Mouse (Mus musculus) kidney, adult 11 months (tissue): ENCODE results near the gene Prkce.

Experiments used
- DNase-seq: peaks from one replicate; pipeline ENCODE4 v3.0.0; 2022

The Prkce gene

DNA sequence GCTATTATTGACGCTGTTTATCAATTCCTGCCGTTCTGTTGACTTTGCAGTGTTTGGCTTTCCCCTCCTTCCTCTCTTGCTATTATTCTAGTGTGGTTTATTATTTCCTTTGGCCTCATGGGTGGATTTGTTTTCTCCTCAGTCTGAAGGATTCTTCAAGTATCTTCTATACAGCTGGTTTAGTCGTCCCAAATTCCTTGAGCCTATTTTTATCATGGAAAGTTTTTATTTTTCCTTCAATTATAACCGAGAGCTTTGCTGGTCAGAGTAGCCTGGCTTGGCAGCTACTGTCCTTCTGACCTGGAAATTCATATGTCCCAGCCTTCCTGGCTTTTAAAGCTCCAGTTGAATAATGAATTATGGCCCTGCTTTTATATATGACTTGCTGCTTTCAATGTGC, 361.8 kb downstream of the Prkce start:
- DNase-seq: no peak

DNA sequence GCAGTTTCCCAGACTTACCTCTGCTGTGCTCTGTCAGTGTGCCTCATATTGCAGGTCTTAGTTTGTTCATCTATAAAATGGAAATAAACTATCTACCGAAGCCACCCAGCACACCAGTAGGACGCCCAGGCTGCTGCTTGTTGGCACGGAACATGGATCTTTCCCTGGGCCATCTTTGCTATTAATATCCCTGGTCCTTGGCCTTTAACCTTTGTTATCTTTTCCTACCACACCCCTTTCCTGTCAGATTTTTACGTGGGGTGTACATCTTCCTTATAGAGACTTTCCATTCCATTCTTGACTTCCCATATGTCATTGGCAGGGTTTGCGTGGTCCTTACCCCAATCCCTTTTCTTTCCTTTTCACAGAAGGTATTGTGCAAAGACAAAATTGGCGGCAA, 363.6 kb downstream of the Prkce start:
- no peak for DNase-seq

- DNase-seq: no peak
These were observed 365.4 kb downstream of the Prkce start for GRCm38 (mm10) chr17:86532783-86533548.

- no peak for DNase-seq
These were observed 365.9 kb downstream of the Prkce start for GRCm38 (mm10) chr17:86533549-86533851.

- no peak for DNase-seq
These were observed 367.5 kb downstream of the Prkce start for GRCm38 (mm10) chr17:86535096-86535495.

GRCm38 (mm10) chr17:86535827-86536656, 368.5 kb downstream of the Prkce start:
- peak; percentile 66 for DNase-seq

- DNase-seq: peak; percentile 38
These were observed 372.4 kb downstream of the Prkce start for GRCm38 (mm10) chr17:86539881-86540430.

GRCm38 (mm10) chr17:86546529-86546928, 378.9 kb downstream of the Prkce start:
- no peak for DNase-seq

DNA sequence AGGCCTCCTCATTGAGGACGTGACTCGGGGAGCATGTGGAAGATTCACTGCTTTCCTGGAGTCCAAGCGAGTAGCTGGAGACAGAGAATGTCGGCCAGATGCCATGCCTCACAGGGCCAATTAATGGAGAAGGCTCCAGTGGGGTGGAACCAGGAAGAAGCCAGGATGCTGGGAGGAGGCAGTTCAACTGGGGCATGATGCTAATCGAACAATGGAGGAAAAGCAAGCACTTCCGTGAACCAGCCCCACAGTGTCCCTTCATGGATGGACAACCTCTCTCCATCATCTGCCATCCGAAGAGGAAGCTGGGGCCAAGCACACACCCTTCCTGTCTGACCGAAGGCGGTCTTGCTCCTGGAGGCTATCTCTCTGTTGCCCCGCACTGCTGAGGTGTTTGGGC, 381.5 kb downstream of the Prkce start:
- DNase-seq: peak; percentile 61

- no peak for DNase-seq
These were observed 384.0 kb downstream of the Prkce start for GRCm38 (mm10) chr17:86551561-86551960.

GRCm38 (mm10) chr17:86551995-86552394, 384.4 kb downstream of the Prkce start:
- no peak for DNase-seq

GRCm38 (mm10) chr17:86559206-86559891, 391.8 kb downstream of the Prkce start:
- peak; percentile 70 for DNase-seq

DNA sequence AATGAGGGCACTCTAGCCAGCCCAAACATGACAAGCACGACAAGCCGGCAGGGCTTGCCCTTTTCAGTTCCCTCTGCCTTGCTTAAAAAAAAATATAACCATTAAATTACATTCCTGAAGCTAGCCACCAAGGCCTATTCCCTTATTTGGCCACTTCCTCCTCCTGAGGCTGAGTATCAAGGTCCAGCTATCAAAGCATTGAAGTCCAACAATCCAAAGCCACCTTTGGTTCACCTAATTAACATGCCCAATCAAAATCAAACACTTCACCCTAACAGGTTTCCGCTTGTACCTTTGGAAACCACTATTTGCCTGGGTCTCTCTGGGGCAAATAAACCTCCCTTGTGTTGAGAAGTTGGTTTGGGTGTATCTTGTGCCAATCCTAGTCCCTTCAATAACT, 392.9 kb downstream of the Prkce start:
- DNase-seq: no peak

DNA sequence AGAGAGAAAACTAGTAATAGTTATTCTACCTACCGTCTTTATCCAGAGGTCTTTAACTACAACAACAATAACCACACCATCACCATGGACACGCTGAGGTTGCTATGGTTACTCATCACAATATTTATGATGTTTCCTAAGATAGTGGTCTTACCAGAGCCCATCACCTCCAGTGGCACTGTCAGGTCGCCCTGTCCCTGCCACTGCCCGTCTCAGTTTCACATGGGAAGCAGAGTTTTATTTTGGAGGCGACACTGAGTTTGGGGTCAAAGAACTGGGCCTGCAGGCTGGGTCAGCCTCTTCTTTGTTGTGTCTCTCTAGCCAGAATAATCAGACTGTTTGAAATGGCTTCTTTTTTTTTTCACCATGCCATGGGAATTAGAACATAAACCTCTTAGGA, 402.9 kb downstream of the Prkce start:
- no peak for DNase-seq

- DNase-seq: no peak
These were observed 403.7 kb downstream of the Prkce start for GRCm38 (mm10) chr17:86571266-86571665.

DNA sequence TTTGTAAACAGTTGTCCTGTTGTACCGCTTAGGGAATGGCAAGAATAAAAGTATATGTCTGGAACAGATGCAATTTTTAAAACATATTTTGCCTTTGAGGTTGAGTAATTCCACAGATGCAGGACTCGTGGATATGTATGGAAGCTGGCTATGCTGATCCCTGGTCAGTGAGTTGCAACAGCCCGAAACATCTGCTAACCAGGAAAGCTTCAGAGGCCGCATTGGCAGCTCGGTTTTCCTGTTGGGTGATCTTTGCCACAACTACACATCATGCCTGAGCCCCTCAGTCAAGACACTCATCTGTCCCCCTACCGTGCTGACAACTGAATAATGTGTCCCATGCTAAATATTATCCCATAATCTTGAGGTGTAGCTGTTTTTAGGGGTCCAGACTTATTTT, 404.6 kb downstream of the Prkce start:
- DNase-seq: no peak

DNA sequence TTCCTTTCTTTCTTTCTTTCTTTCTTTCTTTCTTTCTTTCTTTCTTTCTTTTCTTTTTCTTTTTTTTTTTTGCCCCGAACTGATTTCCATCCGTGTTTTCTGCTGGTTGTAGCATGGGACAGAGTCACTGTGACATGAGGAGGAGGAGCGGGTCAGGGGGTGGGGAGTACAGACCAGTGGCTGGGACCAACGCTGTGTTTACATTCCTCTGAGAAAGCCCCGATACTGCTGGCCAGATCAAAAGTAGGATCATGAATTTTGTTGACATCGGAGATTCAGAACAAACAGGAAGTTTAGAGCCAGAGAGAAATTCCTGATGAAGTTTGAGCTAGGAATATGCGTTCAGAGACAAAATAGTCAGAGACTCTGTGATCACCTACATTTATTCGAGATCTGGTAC, 405.0 kb downstream of the Prkce start:
- DNase-seq: no peak

GRCm38 (mm10) chr17:86573596-86574248, 406.1 kb downstream of the Prkce start:
- DNase-seq: no peak

- DNase-seq: no peak
These were observed 413.1 kb downstream of the Prkce start for GRCm38 (mm10) chr17:86580724-86581123.

DNA sequence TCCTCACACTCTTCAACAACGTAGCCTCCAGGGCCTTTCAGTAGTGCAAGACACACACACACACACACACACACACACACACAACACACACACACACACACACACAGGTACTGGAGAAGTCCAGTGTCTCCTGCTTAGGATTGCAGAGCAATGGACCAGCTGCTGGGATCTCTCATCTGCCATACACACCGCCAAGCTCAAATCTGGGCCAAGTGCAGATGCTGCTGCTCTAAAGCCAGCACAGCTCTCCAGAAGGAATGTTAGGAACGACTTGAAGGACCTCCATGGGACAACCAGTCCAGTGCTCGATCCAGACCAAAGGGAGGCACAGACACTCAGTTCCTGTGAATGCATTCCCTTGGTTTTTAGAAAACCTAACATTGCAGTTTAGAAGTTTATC, 414.8 kb downstream of the Prkce start:
- DNase-seq: no peak

DNA sequence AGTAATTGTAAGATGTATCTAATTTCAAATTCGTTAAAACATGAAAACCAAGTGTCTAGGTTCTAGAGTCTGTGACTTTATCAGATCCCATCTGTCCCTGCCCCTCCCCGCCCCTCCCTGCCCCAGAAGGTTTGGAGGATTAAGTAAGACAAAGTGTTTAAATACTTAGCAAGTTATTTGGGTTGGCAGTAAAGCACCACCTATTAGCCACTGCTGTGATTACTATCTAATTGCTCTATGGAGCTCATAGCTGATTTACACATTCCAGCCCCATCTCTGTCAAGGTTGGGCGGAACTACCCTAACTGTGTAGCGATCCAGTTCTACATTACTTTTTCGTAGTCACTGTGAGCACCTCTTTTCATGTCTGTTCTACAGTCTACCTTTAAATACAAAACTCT, 418.9 kb downstream of the Prkce start:
- DNase-seq: no peak

- DNase-seq: no peak
These were observed 421.3 kb downstream of the Prkce start for GRCm38 (mm10) chr17:86588704-86589449.
